Mouse (Mus musculus) left cerebral cortex, postnatal 4 days (tissue): ENCODE measurements at regions not wholly inside any gene's neighbourhood (a gene's known extent, or its start where the extent isn't known, plus 50 kb on each side); places are given as distances from the start of the nearest gene placed in this dataset.

Source experiments
- DNase-seq: peaks from one replicate; pipeline ENCODE4 v3.0.0-alpha.2; 2022
- intact Hi-C: fragments of 180-260 bp; cut with DNase I; formaldehyde crosslinking; loops from one replicate; pipeline ENCODE4 v1.15.1; 2025

GRCm38 (mm10) chr7:71046596-71046995 lies 304.7 kb downstream of the Gm10295 start:
- intact Hi-C loops, result no loop called here

DNA sequence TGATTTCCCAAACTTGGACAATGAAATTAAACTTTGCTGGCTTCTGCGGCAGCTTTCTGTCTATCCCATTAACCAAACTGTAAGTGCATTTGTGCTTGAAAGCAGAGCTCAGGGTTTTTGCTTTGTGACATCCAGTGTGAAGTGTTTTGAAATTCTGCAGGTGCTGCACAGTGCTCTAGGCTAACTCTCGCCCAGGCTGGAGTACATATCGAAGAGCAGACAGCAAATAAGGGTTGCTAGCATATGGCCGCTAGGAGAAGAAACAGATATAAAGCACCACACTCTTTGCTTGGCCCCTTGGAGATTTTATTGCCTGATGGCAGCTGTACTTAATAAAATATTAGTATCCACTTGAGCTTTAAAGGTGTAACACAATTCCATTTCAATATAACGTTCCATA lies 307.5 kb downstream of the Gm10295 start:
- intact Hi-C loops, result no loop called here
- DNase-seq, result no peak

More at GRCm38 (mm10) chr7:71046596-71046995, 304.7 kb downstream of the Gm10295 start:
- DNase-seq, result no peak

- intact Hi-C loops, result no loop called here
Measured at GRCm38 (mm10) chr7:71043128-71043527, 308.2 kb downstream of the Gm10295 start.

GRCm38 (mm10) chr7:71041388-71041787 lies 309.9 kb downstream of the Gm10295 start:
- DNase-seq, result peak; percentile 29
- intact Hi-C loops, result no loop called here

More at GRCm38 (mm10) chr7:71043128-71043527, 308.2 kb downstream of the Gm10295 start:
- DNase-seq, result peak; percentile 28

DNA sequence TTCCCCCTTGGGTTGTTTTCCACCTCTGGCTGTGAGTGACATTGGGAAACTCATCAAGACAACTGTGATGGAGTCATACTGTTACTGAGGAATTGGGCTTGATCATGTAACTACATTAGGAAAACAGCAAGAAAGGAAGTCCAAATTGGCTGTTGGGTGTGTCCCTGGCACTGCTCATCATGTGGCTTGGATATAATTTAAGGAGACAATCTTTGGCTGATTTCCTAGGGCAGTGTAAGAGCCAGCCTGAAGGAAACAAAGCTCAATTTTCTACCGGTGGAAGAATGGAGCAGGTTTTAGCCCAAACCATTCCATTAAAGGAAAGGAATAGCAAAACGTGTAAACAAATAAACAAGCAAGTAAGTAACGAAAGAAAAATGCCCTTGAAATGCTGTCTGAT lies 310.4 kb downstream of the Gm10295 start:
- DNase-seq, result no peak
- intact Hi-C loops, result no loop called here

DNA sequence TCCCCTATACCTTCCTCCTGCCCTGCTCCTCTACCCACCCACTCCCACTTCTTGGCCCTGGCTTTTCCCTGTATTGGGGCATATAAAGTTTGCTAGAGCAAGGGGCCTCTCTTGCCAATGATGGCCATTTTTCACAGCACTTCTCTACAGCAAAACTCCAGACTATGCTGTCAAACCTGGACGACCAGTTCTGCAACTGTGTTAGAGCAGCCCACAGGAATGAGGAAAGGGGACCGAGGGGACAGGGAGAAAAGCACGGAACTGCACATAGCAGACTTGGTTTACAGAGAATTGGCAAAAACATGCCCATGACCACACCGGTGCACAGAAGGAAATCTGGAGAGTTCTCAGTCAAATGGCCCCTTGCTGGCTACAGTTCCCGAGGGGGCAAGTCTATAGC lies 312.7 kb downstream of the Gm10295 start:
- DNase-seq, result no peak
- intact Hi-C loops, result no loop called here

GRCm38 (mm10) chr7:71033121-71033520 lies 318.2 kb downstream of the Gm10295 start:
- no peak for DNase-seq
- intact Hi-C loops, result no loop called here

DNA sequence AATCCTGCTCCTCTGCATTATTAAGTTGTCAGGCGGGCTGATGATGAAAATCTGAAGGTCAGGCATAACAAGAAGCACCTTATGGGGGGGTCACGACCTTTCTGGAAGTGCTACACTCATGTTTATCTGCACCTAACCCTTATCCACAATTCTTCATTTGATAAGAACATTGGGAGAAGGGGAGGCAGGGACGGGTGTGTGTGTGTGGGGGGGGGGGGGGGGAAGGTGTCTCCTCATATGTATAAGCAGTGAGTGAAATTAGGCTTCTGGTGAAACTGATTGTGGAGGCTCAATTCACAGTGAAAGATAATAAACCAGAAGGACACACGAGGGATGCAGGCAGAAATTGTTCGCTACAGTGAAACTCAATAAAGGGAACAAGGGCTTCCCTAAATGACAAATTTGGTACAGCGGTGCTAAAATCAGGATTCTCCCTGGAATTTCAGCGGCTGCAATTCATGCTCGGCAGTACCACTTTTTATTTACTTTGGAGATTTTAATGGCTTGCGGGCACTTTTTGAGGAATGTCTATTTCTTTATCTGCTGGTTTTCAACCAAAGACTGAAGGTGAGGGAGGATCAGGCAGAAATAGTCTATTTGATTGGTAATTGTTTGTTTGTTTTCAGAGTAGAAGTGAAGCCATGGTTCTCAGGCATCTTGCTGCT lies 327.2 kb downstream of the Gm10295 start:
- intact Hi-C loops, result no loop called here
- DNase-seq, result no peak

DNA sequence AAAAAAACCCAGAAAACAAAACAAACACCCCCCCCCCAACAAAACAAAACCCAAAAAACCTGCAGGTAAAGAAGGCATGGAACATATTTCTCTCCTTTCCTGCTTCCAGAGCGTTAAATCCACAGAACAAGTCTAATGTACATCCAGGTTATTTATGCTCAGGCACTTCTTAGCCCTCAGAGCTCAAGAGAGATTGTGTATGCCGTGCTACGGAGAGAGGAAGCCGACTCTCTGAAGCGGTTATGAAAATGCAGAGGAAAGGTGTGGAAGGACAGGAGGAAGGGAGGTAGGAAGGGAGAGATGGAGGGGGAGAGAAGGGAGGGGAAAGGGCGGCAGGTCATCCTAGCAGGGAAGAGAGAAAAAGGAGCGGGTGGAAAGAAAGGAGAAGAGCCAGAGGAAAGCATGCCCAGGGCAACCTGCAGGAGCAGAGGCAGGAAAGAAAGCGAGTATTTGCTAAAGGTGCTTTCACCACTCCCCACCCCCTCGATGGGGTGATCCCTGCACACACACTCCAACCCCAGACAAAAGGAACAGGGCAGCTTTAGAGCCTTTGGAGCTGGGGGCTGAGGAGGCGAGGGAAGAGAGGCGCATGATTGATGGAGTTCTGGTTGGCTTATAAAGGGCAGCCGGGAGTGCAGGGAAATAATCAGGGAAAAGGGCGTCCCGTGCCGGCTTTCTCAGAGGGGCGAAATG lies 327.9 kb downstream of the Gm10295 start:
- intact Hi-C loops, result no loop called here
- DNase-seq, result peak; percentile 5
